Mouse (Mus musculus) midbrain, embryonic 14.5 days (tissue): ENCODE data around the gene Hdac5. TPM values are rescaled to one million over a fixed set of nuclear protein-coding genes. Genes with fewer than 3 reads are reported as not detected.

ENCODE experiments used
- ATAC-seq: fragments of 200-750 bp; cut with Nextera tagmentation; 2 replicates; pipeline ENCODE4 v1.8.0; 2017; ENCODE audit warnings: moderate number of reproducible peaks, moderate library complexity; ENCODE audit not compliant: low FRiP score, low TSS enrichment
- DNase-seq: peaks from one replicate; pipeline ENCODE4 v3.0.0-alpha.2; 2015
- H3K27ac ChIP-seq: fragments of 300-500 bp; sonication (generic); replicated peaks from 2 replicates; pipeline ENCODE4 v1.5.1; 2014; ENCODE audit warnings: mild to moderate bottlenecking, low read depth, low read length, moderate library complexity
- H3K27me3 ChIP-seq: fragments of 300-500 bp; sonication (generic); 2 replicates; pipeline ENCODE4 v1.6.1; 2014; ENCODE audit warnings: low read length, control low read depth, mixed read lengths; ENCODE audit not compliant: control insufficient read depth, insufficient read depth
- H3K36me3 ChIP-seq: fragments of 300-500 bp; sonication (generic); 2 replicates; pipeline ENCODE4 v1.6.1; 2014; ENCODE audit warnings: low read length, control low read depth; ENCODE audit not compliant: control insufficient read depth, insufficient read depth
- H3K4me1 ChIP-seq: fragments of 300-500 bp; sonication (generic); 2 replicates; pipeline ENCODE4 v1.6.1; 2014; ENCODE audit warnings: mild to moderate bottlenecking, antibody characterized with exemption, low read length, control low read depth; ENCODE audit not compliant: control insufficient read depth, insufficient read depth
- H3K4me2 ChIP-seq: fragments of 300-500 bp; sonication (generic); 2 replicates; pipeline ENCODE4 v1.6.1; 2014; ENCODE audit warnings: mild to moderate bottlenecking, low read length, moderate library complexity
- H3K4me3 ChIP-seq: fragments of 300-500 bp; sonication (generic); replicated peaks from 2 replicates; pipeline ENCODE4 v1.5.1; 2014; ENCODE audit warnings: low read depth, low read length
- H3K9ac ChIP-seq: fragments of 300-500 bp; sonication (generic); replicated peaks from 2 replicates; pipeline ENCODE4 v1.6.1; 2014; ENCODE audit warnings: mild to moderate bottlenecking, low read length, moderate library complexity
- H3K9me3 ChIP-seq: fragments of 300-500 bp; sonication (generic); 2 replicates; pipeline ENCODE4 v1.6.1; 2016; ENCODE audit warnings: low read length, control low read depth, mixed read lengths; ENCODE audit not compliant: control insufficient read depth
- whole genome bisulfite sequencing: fragments of 180-500 bp; shearing (Covaris S2); extraction: QIAGEN DNeasy Blood & Tissue Kit; methylation state at CpG from one replicate; pipeline ENCODE4 v1.1.7; 2014; 5-methylcytosine and 5-hydroxymethylcytosine counted together
- polyA plus RNA-seq: library from polyadenylated mRNA; unstranded; fragments of >200 nt; fragmentation: Nextera tagmentation; extraction: Ambion mirVana; gene quantifications from 2 replicates; pipeline ENCODE4 v1.2.1, GENCODE M21; 2014

The Hdac5 gene
- polyA plus RNA-seq: 54.4 and 56.6 TPM in 2 replicates

GRCm38 (mm10) chr11:102230006-102230741, at the start of gene Hdac5:
Gene Hdac5, minus strand, starts transcription at chr11:102230166.
- H3K27ac ChIP-seq: peak within 1 kb of the TSS; percentile 97
- peak; percentile 100 for DNase-seq
- H3K36me3 ChIP-seq: no peaks in the 10 kb centered on the region
- peaks cover 33% of the 10 kb centered on the region for H3K4me1 ChIP-seq
- H3K9me3 ChIP-seq: no peaks in the 10 kb centered on the region
- H3K4me2 ChIP-seq: peak within 1 kb of the TSS; percentile 69
- under 1% methylated on average over 49 of the region's 49 CpGs for WGBS
- peak within 1 kb of the TSS; percentile 87 for H3K4me3 ChIP-seq
- ATAC-seq: peak; percentile 90
- H3K9ac ChIP-seq: peak within 1 kb of the TSS; percentile 92
- H3K27me3 ChIP-seq: no peaks in the 10 kb centered on the region

- Histone ChIP-seq H3K27ac (no peak overlapping the region), H3K4me1 (peaks cover 5% of the 10 kb centered on the region), H3K9me3 (no peaks in the 10 kb centered on the region), H3K36me3 (no peaks in the 10 kb centered on the region), H3K27me3 (0 out of 2 replicates have a peak, but pooled peaks cover 5% of the 10 kb centered on the region), H3K4me3 (no peak overlapping the region), H3K9ac (no peak overlapping the region), H3K4me2 (no peak overlapping the region)
- WGBS: 95% methylated on average over 3 of the region's 3 CpGs
- ATAC-seq: no peak
- no peak for DNase-seq
Observed at GRCm38 (mm10) chr11:102279595-102279994, 49.6 kb upstream of the Hdac5 start.

DNA sequence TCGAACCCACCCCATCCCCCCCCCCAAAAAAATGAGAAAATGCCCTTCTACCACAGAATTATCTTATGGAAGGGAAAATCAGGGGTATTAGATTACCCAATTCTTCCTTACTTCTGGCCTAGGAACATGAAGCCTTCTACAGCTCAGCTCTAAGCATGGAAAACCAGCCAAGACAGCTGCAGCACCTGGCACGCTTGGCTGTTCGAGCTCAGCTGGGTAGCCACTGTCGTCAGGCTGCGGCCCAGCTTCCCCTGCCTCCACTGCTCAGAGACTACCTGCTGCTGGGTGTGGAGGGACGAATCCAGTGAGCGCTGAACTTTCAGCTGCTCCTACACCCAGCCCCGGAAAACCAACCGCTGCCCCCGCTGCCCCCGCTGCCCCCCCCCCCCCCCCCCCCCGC, 47.8 kb upstream of the Hdac5 start:
- H3K9me3 ChIP-seq: no peaks in the 10 kb centered on the region
- whole genome bisulfite sequencing: 37% methylated on average over 9 of the region's 12 CpGs
- H3K27ac ChIP-seq: no peak overlapping the region
- no peak for ATAC-seq
- no peak overlapping the region for H3K9ac ChIP-seq
- H3K4me2 ChIP-seq: no peak overlapping the region
- H3K36me3 ChIP-seq: no peaks in the 10 kb centered on the region
- H3K27me3 ChIP-seq: 0 out of 2 replicates have a peak, but pooled peaks cover 5% of the 10 kb centered on the region
- no peak overlapping the region for H3K4me3 ChIP-seq
- peaks cover 5% of the 10 kb centered on the region for H3K4me1 ChIP-seq
- no peak for DNase-seq

DNA sequence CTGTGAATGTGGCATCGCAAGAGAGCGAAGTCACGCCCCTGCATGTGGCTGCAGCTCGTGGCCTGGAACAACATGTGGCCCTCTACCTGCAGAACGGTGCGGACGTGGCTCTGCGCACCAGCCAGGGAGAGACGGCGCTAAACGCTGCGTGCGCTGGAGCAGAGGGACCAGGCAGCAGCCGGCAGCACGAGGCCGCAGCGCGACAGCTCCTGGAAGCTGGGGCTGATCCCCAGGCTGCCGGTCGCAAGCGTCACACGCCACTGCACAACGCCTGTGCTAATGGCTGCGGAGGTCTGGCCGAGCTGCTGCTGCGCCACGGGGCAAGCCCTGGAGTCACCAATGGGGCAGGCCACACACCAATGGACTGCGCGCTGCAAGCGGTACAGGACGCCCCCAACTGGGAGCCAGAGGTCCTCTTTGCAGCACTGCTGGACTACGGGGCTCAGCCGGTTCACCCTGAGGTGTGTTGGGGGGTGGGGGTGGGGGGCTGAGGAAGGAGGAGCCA, 46.5 kb upstream of the Hdac5 start:
- under 1% methylated on average over 33 of the region's 33 CpGs for WGBS

DNA sequence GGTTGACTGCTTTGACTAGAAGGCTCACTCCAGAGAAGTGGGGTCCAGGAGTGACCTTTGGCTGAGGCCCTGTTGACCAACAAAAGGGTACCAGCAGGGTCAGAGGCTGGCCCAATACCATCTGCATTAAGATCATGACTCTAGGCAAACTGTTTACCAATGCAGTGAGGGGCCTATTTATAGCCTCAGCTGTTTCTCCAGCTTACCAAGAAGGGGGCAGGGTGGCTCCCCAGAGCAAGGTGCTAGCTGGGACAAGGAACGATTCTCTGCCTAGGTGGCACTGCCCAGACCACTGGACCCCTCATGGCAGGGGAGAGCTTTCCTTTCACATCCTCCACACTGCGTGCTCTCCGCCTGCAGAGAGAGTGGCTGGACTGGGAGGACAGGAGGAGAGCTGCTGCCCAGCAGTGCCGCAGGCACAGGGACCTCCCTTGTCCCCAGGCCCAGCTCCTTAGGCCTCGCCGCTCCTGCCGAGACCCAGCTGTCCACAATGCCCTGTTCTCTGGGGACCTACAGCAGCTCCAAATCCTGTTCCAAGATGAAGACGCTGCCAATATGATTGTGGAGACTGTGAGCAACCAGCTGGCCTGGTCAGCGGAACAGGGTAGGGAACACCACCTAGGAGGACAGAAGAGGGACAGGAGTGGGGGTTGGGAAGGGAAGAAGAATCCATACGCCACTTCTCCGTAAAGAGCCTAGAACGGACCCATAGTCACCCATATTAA, 38.7 kb upstream of the Hdac5 start, which contains the start of gene Asb16:
Asb16 (plus strand) TSS at position 224 of the 725 bp plus-strand sequence.
- Histone ChIP-seq H3K27ac (no peak within 1 kb of the TSS), H3K4me3 (no peak within 1 kb of the TSS), H3K9ac (no peak within 1 kb of the TSS), H3K4me2 (no peak within 1 kb of the TSS), H3K36me3 (no peaks in the 10 kb centered on the region), H3K4me1 (no peaks in the 10 kb centered on the region), H3K27me3 (no peaks in the 10 kb centered on the region), H3K9me3 (no peaks in the 10 kb centered on the region)
- DNase-seq: no peak
- WGBS: 85% methylated on average over 12 of the region's 12 CpGs
- no peak for ATAC-seq

More for the DNA sequence above, 46.5 kb upstream of the Hdac5 start:
- H3K4me3 ChIP-seq: peak overlapping the region; percentile 35
- no peaks in the 10 kb centered on the region for H3K9me3 ChIP-seq
- H3K9ac ChIP-seq: peak overlapping the region; percentile 57
- peak; percentile 74 for DNase-seq
- H3K27me3 ChIP-seq: 0 out of 2 replicates have a peak, but pooled peaks cover 5% of the 10 kb centered on the region
- H3K4me1 ChIP-seq: peaks cover 5% of the 10 kb centered on the region
- H3K27ac ChIP-seq: peak overlapping the region; percentile 28; the same call in 1 of the 2 replicates
- ATAC-seq: peak; percentile 40; the same call in 1 of the 2 replicates
- H3K4me2 ChIP-seq: peak overlapping the region; percentile 72
- no peaks in the 10 kb centered on the region for H3K36me3 ChIP-seq

GRCm38 (mm10) chr11:102267480-102267879, 37.5 kb upstream of the Hdac5 start:
- Histone ChIP-seq H3K36me3 (no peaks in the 10 kb centered on the region), H3K4me2 (no peak overlapping the region; the same call in 1 of the 2 replicates), H3K4me1 (no peaks in the 10 kb centered on the region), H3K9ac (no peak overlapping the region; the same call in 1 of the 2 replicates), H3K4me3 (no peak overlapping the region), H3K27ac (0 out of 2 replicates have a peak overlapping the region, but pooled peaks have one; percentile 26), H3K27me3 (no peaks in the 10 kb centered on the region), H3K9me3 (no peaks in the 10 kb centered on the region)
- ATAC-seq (no peak; the same call in 1 of the 2 replicates), DNase-seq (peak; percentile 87)
- whole genome bisulfite sequencing: 8% methylated on average over 11 of the region's 11 CpGs

GRCm38 (mm10) chr11:102266631-102267355, 36.8 kb upstream of the Hdac5 start:
- 89% methylated on average over 8 of the region's 8 CpGs for WGBS
- H3K9me3 ChIP-seq: no peaks in the 10 kb centered on the region
- no peak overlapping the region; the same call in 1 of the 2 replicates for H3K9ac ChIP-seq
- H3K27me3 ChIP-seq: no peaks in the 10 kb centered on the region
- 0 out of 2 replicates have a peak overlapping the region, but pooled peaks have one; percentile 26 for H3K27ac ChIP-seq
- DNase-seq (no peak), ATAC-seq (no peak)
- H3K36me3 ChIP-seq: no peaks in the 10 kb centered on the region
- H3K4me3 ChIP-seq: no peak overlapping the region
- H3K4me2 ChIP-seq: no peak overlapping the region
- H3K4me1 ChIP-seq: no peaks in the 10 kb centered on the region

DNA sequence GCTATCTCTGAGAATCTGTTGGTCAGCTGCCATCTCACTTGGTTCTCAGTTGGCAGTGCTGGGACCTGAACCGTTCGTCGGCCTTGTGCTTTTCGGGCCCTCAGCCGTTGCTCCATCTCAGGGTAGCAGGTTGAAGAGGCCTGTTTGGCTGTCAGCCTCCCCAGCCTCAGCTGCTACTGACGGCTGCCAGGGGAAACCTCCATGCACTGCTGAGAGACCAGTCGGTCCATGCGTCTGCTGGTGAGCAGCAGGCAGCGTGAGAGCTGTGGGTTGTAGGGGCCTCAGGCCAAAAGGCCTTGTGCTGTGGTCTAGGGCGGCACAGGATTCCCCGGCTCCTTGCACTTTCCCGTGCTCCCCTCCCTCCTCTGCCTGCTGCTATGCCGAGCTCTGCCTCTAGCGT, 35.9 kb upstream of the Hdac5 start:
- H3K9me3 ChIP-seq: no peaks in the 10 kb centered on the region
- no peaks in the 10 kb centered on the region for H3K27me3 ChIP-seq
- no peak for DNase-seq
- 60% methylated on average over 14 of the region's 14 CpGs for WGBS
- no peak overlapping the region for H3K4me2 ChIP-seq
- H3K27ac ChIP-seq: no peak overlapping the region
- no peak for ATAC-seq
- no peak overlapping the region for H3K4me3 ChIP-seq
- no peaks in the 10 kb centered on the region for H3K4me1 ChIP-seq
- H3K9ac ChIP-seq: no peak overlapping the region
- H3K36me3 ChIP-seq: no peaks in the 10 kb centered on the region
